Comparison of ENCODE assay signal across 25 mouse cellular contexts in genomic region chr2:4256242-4256641, GRCm38 (mm10).
DNase-seq lines count a peak whose midpoint lies in the region; ATAC-seq and TF ChIP-seq lines count a peak whose summit lies in the region.
"Had no signal": no experiment of that assay in that cellular context is flagged by ENCODE, and none has a peak within 500 bp of the region (broad histone marks: within the 10 kb centered on the region; RNA-seq: fewer than 3 reads in every experiment).

No protein-coding gene starts in this region.

- H3K4me1 ChIP-seq in MEL (ENCODE audit: control insufficient read depth in 1 of 2, insufficient read depth in 2 of 2, low read length in 2 of 2) = peaks cover 14 to 28% of the 10 kb centered on the region in 2 experiments

- DNase-seq in 416B (ENCODE audit: low read depth) = peak; percentile 11
- DNase-seq in MEL (ENCODE audit: low read depth, low spot score) = peak; percentile 8
- DNase-seq in MN1 (ENCODE audit: low spot score) = no peak
- DNase-seq in right cerebral cortex, postnatal 14 days = no peak
- no peak for DNase-seq in frontal cortex, postnatal 14 days (ENCODE audit: low spot score in 2 of 2)
- DNase-seq: adrenal gland, adult 8-10 months; adrenal gland, postnatal 14 days; adrenal gland, postnatal 36 days; B cell, adult 2 months; cerebellum, adult 11-12 months; cerebellum, adult 2 months; cerebellum, adult 9-10 months; cerebellum, postnatal 10 days; cerebellum, postnatal 25 days; forebrain, postnatal 0 days had no signal

- H3K9me3 ChIP-seq in MEL (replicated peaks; ENCODE audit: insufficient read depth, low read length) = no peaks in the 10 kb centered on the region
- H3K9me3 ChIP-seq: embryonic facial prominence, embryonic 10.5 days; embryonic facial prominence, embryonic 12.5 days; forebrain, embryonic 13.5 days; forebrain, embryonic 15.5 days; G1E had no signal

- no peak for TF ChIP-seq CTCF in MEL (IDR thresholded peaks at IDR 0.05 in 2 of 3, conservative IDR thresholded peaks at IDR 0.05 in 1 of 3; ENCODE audit: control insufficient read depth in 1 of 3, insufficient read depth in 1 of 3, low read depth in 2 of 3, low read length in 3 of 3, poor library complexity in 1 of 3, severe bottlenecking in 1 of 3)

- ATAC-seq in megakaryocyte, adult 5-6 weeks (ENCODE audit: poor library complexity, severe bottlenecking) = peak; percentile 96
- ATAC-seq: activated CD4-positive, CD25-positive, alpha-beta regulatory T cell, adult 4 months; CD4-positive, CD25-positive, alpha-beta regulatory T cell, adult 4 months; forebrain, embryonic 13.5 days; forebrain, embryonic 15.5 days; forebrain, postnatal 0 days; Patski had no signal

- no peaks in the 10 kb centered on the region for H3K79me2 ChIP-seq in MEL (ENCODE audit: control insufficient read depth, insufficient read depth, low read length, poor library complexity)

- TF ChIP-seq RAD21 in MEL (IDR thresholded peaks at IDR 0.05; ENCODE audit: low read depth, low read length) = no peak

- peaks cover 0 to 20% of the 10 kb centered on the region in 2 experiments; a peak in 2 of 4 replicates for H3K36me3 ChIP-seq in MEL (ENCODE audit: control insufficient read depth in 1 of 2, insufficient read depth in 2 of 2, low read length in 2 of 2)
- H3K36me3 ChIP-seq: embryonic facial prominence, embryonic 10.5 days; embryonic facial prominence, embryonic 12.5 days; forebrain, embryonic 15.5 days; G1E had no signal

- TF ChIP-seq EP300 in MEL (IDR thresholded peaks at IDR 0.05; ENCODE audit: low read depth in 1 of 2, low read length in 2 of 2) = no peak

- H3K27ac ChIP-seq in MEL (ENCODE audit: control insufficient read depth, low read depth, low read length) = no peak overlapping the region
- H3K27ac ChIP-seq: embryonic facial prominence, embryonic 10.5 days; embryonic facial prominence, embryonic 12.5 days; forebrain, embryonic 13.5 days; forebrain, embryonic 15.5 days had no signal

- H3K9ac ChIP-seq in MEL (ENCODE audit: control insufficient read depth, low read depth, low read length, poor library complexity, severe bottlenecking) = no peak overlapping the region
- H3K9ac ChIP-seq: embryonic facial prominence, embryonic 12.5 days; forebrain, embryonic 13.5 days; forebrain, embryonic 15.5 days; forebrain, postnatal 0 days had no signal

- no peaks in the 10 kb centered on the region; a peak in 1 of 4 replicates for H3K27me3 ChIP-seq in MEL (ENCODE audit: control insufficient read depth in 1 of 2, insufficient read depth in 2 of 2, low read length in 2 of 2)
- H3K27me3 ChIP-seq: CH12.LX; embryonic facial prominence, embryonic 12.5 days; forebrain, embryonic 13.5 days; forebrain, embryonic 15.5 days; Patski had no signal

- TF ChIP-seq POLR2A in MEL (IDR thresholded peaks at IDR 0.05; ENCODE audit: control insufficient read depth in 1 of 2, insufficient read depth in 1 of 2, low read depth in 1 of 2, low read length in 2 of 2, poor library complexity in 1 of 2) = no peak

- H3K4me3 ChIP-seq in MEL (ENCODE audit: control insufficient read depth in 1 of 2, insufficient read depth in 1 of 2, low read depth in 2 of 2, low read length in 2 of 2) = no peak overlapping the region
- H3K4me3 ChIP-seq: embryonic facial prominence, embryonic 10.5 days; embryonic facial prominence, embryonic 12.5 days; forebrain, embryonic 13.5 days; forebrain, embryonic 15.5 days had no signal

TF ChIP-seq in MEL, 35 proteins besides CTCF, POLR2A, EP300 and RAD21:
- TF ChIP-seq KAT2A (conservative IDR thresholded peaks at IDR 0.05; ENCODE audit: low read depth, low read length) (no peak), MAZ (IDR thresholded peaks at IDR 0.05; ENCODE audit: low read depth, low read length) (no peak), E2F4 (IDR thresholded peaks at IDR 0.05; ENCODE audit: borderline replicate concordance, low read depth, low read length) (no peak), ZC3H11A (IDR thresholded peaks at IDR 0.05; ENCODE audit: low read depth, low read length) (no peak), MAX (IDR thresholded peaks at IDR 0.05; ENCODE audit: low read length) (no peak), TBP (IDR thresholded peaks at IDR 0.05; ENCODE audit: low read depth, low read length) (no peak), NELFE (IDR thresholded peaks at IDR 0.05; ENCODE audit: low read depth, low read length) (no peak), JUND (IDR thresholded peaks at IDR 0.05; ENCODE audit: low read depth, low read length) (no peak), HCFC1 (IDR thresholded peaks at IDR 0.05; ENCODE audit: low read depth, low read length) (no peak), TAL1 (IDR thresholded peaks at IDR 0.05; ENCODE audit: low read length) (no peak), MEF2A (IDR thresholded peaks at IDR 0.05; ENCODE audit: extremely low read depth, insufficient replicate concordance, low read depth, low read length, poor library complexity, severe bottlenecking) (no peak), ZMIZ1 (IDR thresholded peaks at IDR 0.05; ENCODE audit: low read depth, low read length) (no peak), NRF1 (IDR thresholded peaks at IDR 0.05; ENCODE audit: insufficient read depth, low read depth, low read length, poor library complexity, severe bottlenecking) (no peak)

Comparison
In these comparisons a context has a peak if more than half of its experiments do, and no peak if none do; other contexts are left out.
1. DNase-seq: peak in 416B (single experiment) and MEL (single experiment); none in MN1 (single experiment), right cerebral cortex, postnatal 14 days (single experiment) and frontal cortex, postnatal 14 days (0 of 2).